Mouse (Mus musculus) hindbrain, embryonic 16.5 days (tissue): ENCODE results near the gene Ctsa. TPM values are rescaled to one million over a fixed set of nuclear protein-coding genes. Genes with fewer than 3 reads are reported as not detected.
"Not testable (repeated sequence)": the region's sequence is repeated elsewhere in the genome, so short reads cannot be mapped to it uniquely, and the experiment has no call there.

Experiments
- ATAC-seq: fragments of 200-750 bp; cut with Nextera tagmentation; 2 replicates; pipeline ENCODE4 v1.8.0; 2017; ENCODE audit warnings: moderate TSS enrichment, moderate library complexity
- H3K27ac ChIP-seq: fragments of 300-500 bp; sonication (generic); 2 replicates; pipeline ENCODE4 v1.5.1; 2014; ENCODE audit warnings: low read depth, mild to moderate bottlenecking, control low read depth, low read length, moderate library complexity
- H3K27me3 ChIP-seq: fragments of 300-500 bp; sonication (generic); replicated peaks from 2 replicates; pipeline ENCODE4 v1.6.1; 2014; ENCODE audit warnings: low read length; ENCODE audit not compliant: control insufficient read depth, insufficient read depth
- H3K36me3 ChIP-seq: fragments of 300-500 bp; sonication (generic); 2 replicates; pipeline ENCODE4 v1.6.1; 2014; ENCODE audit warnings: mild to moderate bottlenecking, low read length, moderate library complexity, mixed read lengths; ENCODE audit not compliant: control insufficient read depth, insufficient read depth
- H3K4me1 ChIP-seq: fragments of 300-500 bp; sonication (generic); 2 replicates; pipeline ENCODE4 v1.6.1; 2014; ENCODE audit warnings: low read depth, low read length; ENCODE audit not compliant: control insufficient read depth, insufficient read depth
- H3K4me2 ChIP-seq: fragments of 300-500 bp; sonication (generic); 2 replicates; pipeline ENCODE4 v1.6.1; 2014; ENCODE audit warnings: mild to moderate bottlenecking, low read length, control low read depth, moderate library complexity
- H3K4me3 ChIP-seq: fragments of 300-500 bp; sonication (generic); 2 replicates; pipeline ENCODE4 v1.5.1; 2014; ENCODE audit warnings: mild to moderate bottlenecking, low read length, control low read depth, moderate library complexity
- H3K9ac ChIP-seq: fragments of 300-500 bp; sonication (generic); 2 replicates; pipeline ENCODE4 v1.6.1; 2014; ENCODE audit warnings: low read depth, mild to moderate bottlenecking, control low read depth, low read length, moderate library complexity
- H3K9me3 ChIP-seq: fragments of 300-500 bp; sonication (generic); 2 replicates; pipeline ENCODE4 v1.6.1; 2014; ENCODE audit warnings: mild to moderate bottlenecking, low read length, moderate library complexity; ENCODE audit not compliant: control insufficient read depth
- WGBS: fragments of 180-500 bp; shearing (Covaris S2); extraction: QIAGEN DNeasy Blood & Tissue Kit; methylation state at CpG from one replicate; pipeline ENCODE4 v1.1.7; 2014; 5-methylcytosine and 5-hydroxymethylcytosine counted together
- polyA plus RNA-seq: library from polyadenylated mRNA; unstranded; fragments of >200 nt; fragmentation: Nextera tagmentation; extraction: Ambion mirVana; gene quantifications from 2 replicates; pipeline ENCODE4 v1.2.1, GENCODE M21; 2015

Gene Ctsa
- polyA plus RNA-seq, 1 experiment from 2014 or later: 108 TPM

DNA sequence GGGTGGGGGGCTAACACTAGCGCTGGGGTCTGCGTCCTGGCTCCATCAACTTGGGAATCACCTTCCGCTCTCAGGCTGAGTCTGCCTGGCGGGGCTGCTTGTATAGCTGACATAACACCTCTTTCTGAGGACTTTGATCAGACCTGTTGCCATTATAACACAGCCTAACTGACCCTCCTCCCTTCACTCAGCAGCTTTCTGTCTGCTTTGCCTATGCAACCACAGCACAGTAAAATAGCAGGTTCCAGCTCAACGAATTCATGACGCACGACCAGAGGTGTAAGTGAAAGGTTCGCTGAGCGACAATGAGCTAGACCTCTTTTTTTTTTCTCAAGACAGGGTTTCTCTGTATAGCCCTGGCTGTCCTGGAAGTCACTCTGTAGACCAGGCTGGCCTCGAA lies 1.6 kb upstream of the Ctsa start:
- no peaks in the 10 kb centered on the region for H3K27me3 ChIP-seq
- H3K4me2 ChIP-seq: no peak overlapping the region
- 89% methylated on average over 10 of the region's 10 CpGs for WGBS
- no peak for ATAC-seq
- H3K27ac ChIP-seq: no peak overlapping the region
- H3K9ac ChIP-seq: no peak overlapping the region
- H3K36me3 ChIP-seq: peaks cover 8% of the 10 kb centered on the region
- no peak overlapping the region for H3K4me3 ChIP-seq
- H3K4me1 ChIP-seq: peaks cover 17% of the 10 kb centered on the region
- H3K9me3 ChIP-seq: no peaks in the 10 kb centered on the region

- Histone ChIP-seq H3K9me3 (no peaks in the 10 kb centered on the region), H3K36me3 (peaks cover 7% of the 10 kb centered on the region), H3K4me2 (peak overlapping the region; percentile 99), H3K4me3 (peak overlapping the region; percentile 69), H3K9ac (peak overlapping the region; percentile 79), H3K4me1 (peaks cover 17% of the 10 kb centered on the region), H3K27me3 (no peaks in the 10 kb centered on the region), H3K27ac (peak overlapping the region; percentile 78)
- 57% methylated on average over 16 of the region's 16 CpGs for WGBS
- ATAC-seq: no peak; the same call in 1 of the 2 replicates
Observed at GRCm38 (mm10) chr2:164832032-164832747, 483 bp upstream of the Ctsa start.

- H3K4me2 ChIP-seq: peak within 1 kb of the TSS; percentile 99
- H3K27ac ChIP-seq: peak within 1 kb of the TSS; percentile 78
- H3K36me3 ChIP-seq: peaks cover 4% of the 10 kb centered on the region; the same call in 1 of the 2 replicates
- no peaks in the 10 kb centered on the region for H3K27me3 ChIP-seq
- H3K4me3 ChIP-seq: peak within 1 kb of the TSS; percentile 69
- WGBS: under 1% methylated on average over 31 of the region's 31 CpGs
- H3K9ac ChIP-seq: peak within 1 kb of the TSS; percentile 79
- H3K4me1 ChIP-seq: peaks cover 17% of the 10 kb centered on the region
- ATAC-seq: peak; percentile 70
- H3K9me3 ChIP-seq: no peaks in the 10 kb centered on the region
Observed at GRCm38 (mm10) chr2:164833314-164833959, 764 bp downstream of the Ctsa start, which contains the start of gene Neurl2. Neurl2 (minus strand) TSS chr2:164833456.

GRCm38 (mm10) chr2:164834531-164834930 lies 1.9 kb downstream of the Ctsa start:
- ATAC-seq: no peak
- peak overlapping the region; percentile 99 for H3K4me2 ChIP-seq
- peak overlapping the region; percentile 79 for H3K9ac ChIP-seq
- H3K4me1 ChIP-seq: peaks cover 17% of the 10 kb centered on the region
- H3K27ac ChIP-seq: no peak overlapping the region
- H3K9me3 ChIP-seq: no peaks in the 10 kb centered on the region
- H3K4me3 ChIP-seq: peak overlapping the region; percentile 69
- WGBS: 44% methylated on average over 8 of the region's 8 CpGs
- H3K36me3 ChIP-seq: peaks cover 7% of the 10 kb centered on the region; the same call in 1 of the 2 replicates
- no peaks in the 10 kb centered on the region for H3K27me3 ChIP-seq

GRCm38 (mm10) chr2:164835164-164835563 lies 2.5 kb downstream of the Ctsa start:
- no peak for ATAC-seq
- no peaks in the 10 kb centered on the region for H3K9me3 ChIP-seq
- peaks cover 17% of the 10 kb centered on the region for H3K4me1 ChIP-seq
- peaks cover 13% of the 10 kb centered on the region for H3K36me3 ChIP-seq
- no peaks in the 10 kb centered on the region for H3K27me3 ChIP-seq
- no peak overlapping the region for H3K4me3 ChIP-seq
- H3K27ac ChIP-seq: no peak overlapping the region
- WGBS: 92% methylated on average over 4 of the region's 4 CpGs
- no peak overlapping the region for H3K9ac ChIP-seq
- H3K4me2 ChIP-seq: no peak overlapping the region; the same call in none of the 2 replicates

DNA sequence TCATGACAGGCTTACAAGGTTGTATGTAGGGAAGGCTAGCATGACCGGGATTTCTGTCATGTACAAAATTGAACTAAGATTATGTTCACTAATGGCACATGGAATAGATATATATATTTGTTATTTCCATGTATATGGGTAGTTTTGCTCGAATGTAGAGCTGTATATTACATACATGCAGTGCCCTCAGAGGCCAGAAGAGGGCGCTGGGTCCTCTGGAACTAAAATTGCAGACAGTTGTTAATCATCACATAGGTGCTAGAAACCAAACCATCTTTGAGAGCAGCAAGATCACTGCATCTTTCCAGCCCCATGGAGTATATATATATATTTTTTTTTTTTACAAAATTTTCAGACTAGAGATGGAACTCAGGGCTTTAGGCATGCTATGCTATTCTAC lies 13.1 kb downstream of the Ctsa start:
- no peaks in the 10 kb centered on the region for H3K27me3 ChIP-seq
- no peak for ATAC-seq
- no peak overlapping the region for H3K4me2 ChIP-seq
- H3K4me1 ChIP-seq: no peaks in the 10 kb centered on the region
- H3K9ac ChIP-seq: no peak overlapping the region
- 53% methylated on average over 3 of the region's 3 CpGs for WGBS
- no peak overlapping the region for H3K27ac ChIP-seq
- H3K4me3 ChIP-seq: no peak overlapping the region
- no peaks in the 10 kb centered on the region for H3K36me3 ChIP-seq
- H3K9me3 ChIP-seq: no peaks in the 10 kb centered on the region

DNA sequence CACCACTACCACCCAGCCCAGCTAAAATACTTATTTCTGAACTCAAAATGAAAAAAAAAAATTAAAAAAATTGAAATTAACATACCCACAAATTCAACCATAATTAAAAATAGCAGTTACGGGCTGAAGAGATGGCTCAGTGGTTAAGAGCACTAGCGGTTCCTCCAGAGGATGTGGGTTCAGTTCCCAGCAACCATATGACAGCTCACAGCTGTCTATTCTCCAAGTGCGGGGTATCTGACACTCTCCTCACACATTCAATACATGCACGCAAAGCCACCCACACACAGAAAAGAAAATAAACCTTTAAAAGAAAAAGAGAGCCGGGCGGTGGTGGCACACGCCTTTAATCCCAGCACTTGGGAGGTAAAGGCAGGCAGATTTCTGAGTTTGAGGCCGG lies 17.4 kb downstream of the Ctsa start:
- H3K4me2 ChIP-seq: no peak overlapping the region
- H3K9ac ChIP-seq: no peak overlapping the region
- no peaks in the 10 kb centered on the region; the same call in 1 of the 2 replicates for H3K27me3 ChIP-seq
- no peak overlapping the region for H3K27ac ChIP-seq
- ATAC-seq: no peak
- H3K36me3 ChIP-seq: no peaks in the 10 kb centered on the region
- no peak overlapping the region for H3K4me3 ChIP-seq
- no peaks in the 10 kb centered on the region for H3K9me3 ChIP-seq
- 93% methylated on average over 8 of the region's 8 CpGs for WGBS
- H3K4me1 ChIP-seq: no peaks in the 10 kb centered on the region

DNA sequence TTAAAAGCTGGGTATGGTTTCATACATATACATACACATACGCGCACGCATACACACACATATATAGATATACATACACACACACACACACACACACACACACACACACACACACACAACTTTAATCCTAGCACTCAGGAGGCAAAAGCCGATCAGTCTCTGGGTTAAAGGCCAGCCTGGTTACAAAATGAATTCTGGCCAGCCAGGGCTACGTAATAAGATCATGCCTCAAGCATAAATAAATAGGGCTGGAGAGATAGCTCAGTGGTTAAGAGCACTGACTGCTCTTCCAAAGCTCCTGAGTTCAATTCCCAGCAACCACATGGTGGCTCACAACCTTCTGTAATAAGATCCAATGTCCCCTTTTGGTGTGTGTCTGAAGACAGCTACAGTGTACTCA lies 22.9 kb downstream of the Ctsa start:
- not testable (repeated sequence) for H3K4me3 ChIP-seq, H3K27me3 ChIP-seq, H3K4me2 ChIP-seq, ATAC-seq, H3K9ac ChIP-seq, H3K36me3 ChIP-seq, H3K9me3 ChIP-seq, H3K27ac ChIP-seq
- peaks cover 17% of the 10 kb centered on the region for H3K4me1 ChIP-seq
- 84% methylated on average over 5 of the region's 5 CpGs for WGBS

- peaks cover 17% of the 10 kb centered on the region for H3K4me1 ChIP-seq
- peak overlapping the region; percentile 56 for H3K9ac ChIP-seq
- H3K27ac ChIP-seq: no peak overlapping the region; the same call in 1 of the 2 replicates
- under 1% methylated on average over 42 of the region's 42 CpGs for WGBS
- no peaks in the 10 kb centered on the region for H3K9me3 ChIP-seq
- peak overlapping the region; percentile 58 for H3K4me2 ChIP-seq
- H3K36me3 ChIP-seq: no peaks in the 10 kb centered on the region
- peak overlapping the region; percentile 35 for H3K4me3 ChIP-seq
- ATAC-seq: peak; percentile 25; the same call in 1 of the 2 replicates
- peaks cover 8% of the 10 kb centered on the region; the same call in 1 of the 2 replicates for H3K27me3 ChIP-seq
Observed at GRCm38 (mm10) chr2:164856309-164857100, 23.8 kb downstream of the Ctsa start.
